Mouse (Mus musculus) forebrain, embryonic 13.5 days (tissue): ENCODE data around the gene Gm15517. TPM values are rescaled to one million over a fixed set of nuclear protein-coding genes. Genes with fewer than 3 reads are reported as not detected.

Experiments used
- ATAC-seq: fragments of 200-750 bp; cut with Nextera tagmentation; 2 replicates; pipeline ENCODE4 v1.8.0; 2017
- H3K27ac ChIP-seq: fragments of 300-500 bp; sonication (generic); 2 replicates; pipeline ENCODE4 v1.5.1; 2015; ENCODE audit warnings: inconsistent platforms, mild to moderate bottlenecking, moderate library complexity
- H3K27me3 ChIP-seq: fragments of 300-500 bp; sonication (generic); 2 replicates; pipeline ENCODE4 v1.6.1; 2015; ENCODE audit warnings: mild to moderate bottlenecking, inconsistent platforms
- H3K36me3 ChIP-seq: fragments of 300-500 bp; sonication (generic); 2 replicates; pipeline ENCODE4 v1.6.1; 2015; ENCODE audit warnings: mild to moderate bottlenecking, inconsistent platforms; ENCODE audit not compliant: poor library complexity, severe bottlenecking
- H3K4me1 ChIP-seq: fragments of 300-500 bp; sonication (generic); 2 replicates; pipeline ENCODE4 v1.6.1; 2015; ENCODE audit warnings: inconsistent platforms
- H3K4me2 ChIP-seq: fragments of 300-500 bp; sonication (generic); 2 replicates; pipeline ENCODE4 v1.6.1; 2015; ENCODE audit warnings: inconsistent platforms, mild to moderate bottlenecking, moderate library complexity
- H3K4me3 ChIP-seq: fragments of 300-500 bp; sonication (generic); 2 replicates; pipeline ENCODE4 v1.5.1; 2015; ENCODE audit warnings: mild to moderate bottlenecking, inconsistent platforms
- H3K9ac ChIP-seq: fragments of 300-500 bp; sonication (generic); 2 replicates; pipeline ENCODE4 v1.6.1; 2015; ENCODE audit warnings: mild to moderate bottlenecking, inconsistent platforms
- H3K9me3 ChIP-seq: fragments of 300-500 bp; sonication (generic); replicated peaks from 2 replicates; pipeline ENCODE4 v1.6.1; 2016; ENCODE audit warnings: inconsistent platforms
- WGBS: fragments of 180-500 bp; shearing (Covaris S2); methylation state at CpG from one replicate; pipeline ENCODE4 v1.1.7; 2015; 5-methylcytosine and 5-hydroxymethylcytosine counted together
- polyA plus RNA-seq: library from polyadenylated mRNA; unstranded; fragments of >200 nt; fragmentation: Nextera tagmentation; extraction: Ambion mirVana; gene quantifications from 2 replicates; pipeline ENCODE4 v1.2.1, GENCODE M21; 2015

Gm15517 gene
- polyA plus RNA-seq, 1 experiment from 2014 or later: not detected

DNA sequence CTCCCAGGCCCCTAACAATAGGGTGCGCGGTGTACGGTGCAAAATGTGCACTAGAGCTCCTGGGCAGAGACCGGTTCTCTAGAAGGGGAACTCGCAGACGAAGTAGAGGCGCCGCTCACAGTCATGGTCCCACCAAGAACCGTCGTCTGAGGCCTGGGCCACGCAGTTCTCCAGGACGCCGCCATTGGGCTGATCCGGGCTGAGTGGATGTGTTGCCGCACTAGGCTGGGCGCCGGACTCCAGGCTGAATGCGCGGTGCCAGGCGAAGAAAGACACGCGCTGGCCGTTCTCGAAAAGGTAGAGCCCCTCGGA, 43.2 kb downstream of the Gm15517 start:
- peak overlapping the region; percentile 96 for H3K9ac ChIP-seq
- H3K4me1 ChIP-seq: peaks cover 19% of the 10 kb centered on the region
- H3K27me3 ChIP-seq: no peaks in the 10 kb centered on the region
- peak overlapping the region; percentile 68 for H3K4me3 ChIP-seq
- peak overlapping the region; percentile 81 for H3K4me2 ChIP-seq
- 0% methylated on average over 25 of the region's 25 CpGs for WGBS
- H3K9me3 ChIP-seq: no peaks in the 10 kb centered on the region
- peak; percentile 54 for ATAC-seq
- no peaks in the 10 kb centered on the region for H3K36me3 ChIP-seq
- peak overlapping the region; percentile 95 for H3K27ac ChIP-seq

DNA sequence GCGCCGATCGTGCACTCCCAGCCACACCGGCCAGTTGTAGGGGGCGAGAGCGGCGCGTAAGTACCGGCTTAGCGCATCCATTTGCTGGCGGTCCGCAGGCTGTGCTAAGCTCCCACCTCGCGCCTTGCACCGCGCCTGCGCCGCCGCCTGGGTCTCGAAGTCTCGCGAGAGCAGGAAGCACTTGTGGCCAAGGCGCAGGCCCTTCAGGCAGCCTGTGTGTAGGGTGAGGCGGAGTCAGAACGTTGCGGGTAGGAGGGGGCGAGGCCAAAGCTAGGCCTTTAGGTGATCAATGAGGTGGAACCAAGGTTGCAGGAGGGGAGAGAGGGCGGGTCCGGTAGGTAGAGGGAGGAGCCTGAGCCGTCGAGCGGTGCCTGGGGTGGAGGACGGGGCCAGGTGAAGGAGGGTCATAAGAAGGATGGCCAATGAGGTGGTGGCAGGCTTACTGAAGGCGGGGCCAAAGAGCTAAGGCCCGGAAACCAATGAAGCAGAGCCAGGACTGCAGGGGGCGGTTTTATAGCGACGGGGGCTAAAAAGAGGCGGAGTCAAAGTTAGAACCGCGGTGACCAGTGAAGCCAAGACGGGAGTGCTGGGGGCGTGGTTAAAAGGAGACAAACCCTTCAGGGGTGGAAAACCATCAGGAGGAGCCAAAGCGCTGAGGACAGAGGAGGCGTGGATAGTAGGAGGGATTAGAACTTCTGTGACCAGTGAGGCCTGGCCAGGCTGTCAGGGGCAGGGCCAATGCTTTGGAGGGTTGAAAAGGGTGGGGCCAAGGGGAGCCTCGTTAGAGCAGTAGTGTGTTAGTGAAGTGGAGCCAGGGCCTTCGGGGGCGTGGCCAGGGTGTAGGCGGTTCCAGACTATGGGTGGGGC, 43.8 kb downstream of the Gm15517 start:
- Histone ChIP-seq H3K9ac (peak overlapping the region; percentile 96), H3K36me3 (no peaks in the 10 kb centered on the region), H3K4me3 (peak overlapping the region; percentile 68), H3K27me3 (no peaks in the 10 kb centered on the region), H3K27ac (peak overlapping the region; percentile 95), H3K4me1 (peaks cover 19% of the 10 kb centered on the region), H3K4me2 (peak overlapping the region; percentile 81), H3K9me3 (no peaks in the 10 kb centered on the region)
- under 1% methylated on average over 49 of the region's 49 CpGs for WGBS
- ATAC-seq: peak; percentile 94

DNA sequence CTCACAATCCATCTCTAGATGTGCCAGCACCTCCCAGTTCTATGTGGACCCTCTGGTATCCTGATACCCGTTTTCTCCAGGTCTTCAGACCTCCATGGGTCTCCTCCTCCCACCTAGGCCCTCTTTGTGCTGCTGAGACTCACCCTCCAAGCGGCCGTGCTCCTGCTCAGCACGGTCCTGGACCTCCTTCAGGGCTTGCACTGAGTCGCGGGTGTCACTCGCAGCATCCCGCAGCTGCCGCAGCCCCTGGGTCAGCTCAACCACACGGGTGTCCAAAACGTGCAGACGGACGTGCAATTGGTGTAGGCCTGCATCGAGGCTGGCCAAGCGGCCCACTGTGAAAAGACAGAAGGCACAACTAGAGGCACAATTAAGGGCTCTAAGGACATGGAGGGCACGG, 44.4 kb downstream of the Gm15517 start:
- peak overlapping the region; percentile 95; the same call in 1 of the 2 replicates for H3K27ac ChIP-seq
- 5% methylated on average over 16 of the region's 16 CpGs for WGBS
- H3K9me3 ChIP-seq: no peaks in the 10 kb centered on the region
- no peak for ATAC-seq
- no peaks in the 10 kb centered on the region for H3K36me3 ChIP-seq
- H3K4me3 ChIP-seq: peak overlapping the region; percentile 68
- no peaks in the 10 kb centered on the region for H3K27me3 ChIP-seq
- H3K4me2 ChIP-seq: peak overlapping the region; percentile 81
- peaks cover 25% of the 10 kb centered on the region for H3K4me1 ChIP-seq
- H3K9ac ChIP-seq: peak overlapping the region; percentile 0; the same call in 1 of the 2 replicates

DNA sequence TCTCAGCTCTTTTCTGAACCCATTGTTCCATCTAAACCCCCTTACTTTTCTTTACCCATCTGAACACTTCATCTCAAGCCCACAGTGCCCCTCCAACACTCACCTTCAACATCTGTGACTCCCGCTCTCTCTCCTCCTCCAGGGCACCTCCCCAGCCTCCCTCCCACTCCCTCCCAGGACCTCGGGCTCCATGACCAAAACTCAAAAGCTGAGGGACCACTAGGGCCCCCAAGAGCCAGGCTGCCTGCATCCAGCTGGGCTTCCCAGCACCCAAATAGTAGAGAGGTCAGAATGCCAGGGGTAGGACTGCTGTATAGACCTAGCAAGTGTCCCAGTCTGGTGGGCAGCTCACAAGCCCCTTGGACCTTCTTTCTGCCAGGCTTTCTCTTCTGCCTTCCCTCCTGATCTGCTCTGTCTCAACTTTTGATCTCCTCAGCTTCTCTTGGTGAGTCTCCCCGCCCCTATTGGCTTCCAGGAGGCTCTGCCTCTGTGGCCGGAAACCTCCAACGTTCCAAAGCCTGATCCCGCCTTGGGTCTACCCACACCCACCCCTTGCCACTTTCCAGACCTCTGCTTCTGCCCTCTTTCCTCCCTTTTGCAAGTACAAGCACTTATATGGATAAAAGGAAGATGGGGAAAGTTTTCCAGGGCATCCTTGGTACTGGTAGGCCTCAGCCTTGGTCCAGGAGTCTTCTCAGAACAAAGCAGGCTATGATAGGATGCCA, 45.4 kb downstream of the Gm15517 start, which contains the start of gene Clec11a:
Clec11a (minus strand) TSS at position 387 of the 725 bp plus-strand sequence.
- Histone ChIP-seq H3K27ac (peak within 1 kb of the TSS; percentile 95), H3K27me3 (no peaks in the 10 kb centered on the region), H3K9ac (peak within 1 kb of the TSS; percentile 14; the same call in 1 of the 2 replicates), H3K36me3 (no peaks in the 10 kb centered on the region), H3K4me1 (peaks cover 35% of the 10 kb centered on the region), H3K4me2 (peak within 1 kb of the TSS; percentile 81), H3K9me3 (no peaks in the 10 kb centered on the region), H3K4me3 (0 out of 2 replicates have a peak within 1 kb of the TSS, but pooled peaks have one; percentile 68)
- ATAC-seq: no peak
- WGBS: 60% methylated on average over 6 of the region's 6 CpGs

DNA sequence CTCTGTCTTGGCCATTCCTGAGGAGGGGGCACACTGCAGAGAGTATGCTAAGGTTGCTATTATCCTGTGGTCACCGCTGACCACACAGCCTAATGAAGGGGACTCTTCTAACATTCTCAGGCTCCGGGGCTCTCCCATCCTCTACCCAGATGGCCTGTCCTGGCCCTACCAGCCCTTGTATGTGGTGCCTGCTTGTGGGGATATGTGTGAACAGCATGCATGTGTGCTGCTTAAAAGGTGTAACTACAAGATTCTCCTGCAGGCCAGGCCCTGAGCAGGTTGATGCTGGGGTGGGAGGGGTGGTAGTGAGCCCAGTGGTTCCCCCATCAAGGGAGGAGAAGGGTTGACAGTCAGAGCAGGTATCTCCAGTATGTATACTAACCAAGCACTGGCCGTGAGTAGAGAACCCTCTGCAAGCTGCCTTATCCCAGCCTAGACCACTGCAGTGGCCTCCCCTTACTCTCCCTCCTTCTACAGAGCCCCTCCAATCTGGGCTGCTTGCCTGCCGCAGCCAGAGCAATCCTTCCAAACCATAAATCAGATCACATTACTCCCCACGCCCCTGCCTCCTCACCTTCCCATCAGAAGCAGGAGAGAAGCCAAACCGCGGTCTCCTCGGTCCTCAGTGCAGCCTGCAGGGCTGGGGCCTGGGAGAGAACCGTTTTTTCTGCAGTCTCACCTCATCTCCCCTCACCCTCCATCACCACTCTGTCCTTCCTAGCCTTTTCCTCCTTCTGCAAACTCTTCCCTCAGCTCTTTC, 46.2 kb downstream of the Gm15517 start:
- no peaks in the 10 kb centered on the region for H3K27me3 ChIP-seq
- WGBS: 42% methylated on average over 9 of the region's 9 CpGs
- no peak for ATAC-seq
- no peak overlapping the region for H3K4me2 ChIP-seq
- H3K9me3 ChIP-seq: no peaks in the 10 kb centered on the region
- H3K36me3 ChIP-seq: no peaks in the 10 kb centered on the region
- no peak overlapping the region for H3K4me3 ChIP-seq
- peaks cover 39% of the 10 kb centered on the region for H3K4me1 ChIP-seq
- no peak overlapping the region for H3K27ac ChIP-seq
- 0 out of 2 replicates have a peak overlapping the region, but pooled peaks have one; percentile 14 for H3K9ac ChIP-seq

DNA sequence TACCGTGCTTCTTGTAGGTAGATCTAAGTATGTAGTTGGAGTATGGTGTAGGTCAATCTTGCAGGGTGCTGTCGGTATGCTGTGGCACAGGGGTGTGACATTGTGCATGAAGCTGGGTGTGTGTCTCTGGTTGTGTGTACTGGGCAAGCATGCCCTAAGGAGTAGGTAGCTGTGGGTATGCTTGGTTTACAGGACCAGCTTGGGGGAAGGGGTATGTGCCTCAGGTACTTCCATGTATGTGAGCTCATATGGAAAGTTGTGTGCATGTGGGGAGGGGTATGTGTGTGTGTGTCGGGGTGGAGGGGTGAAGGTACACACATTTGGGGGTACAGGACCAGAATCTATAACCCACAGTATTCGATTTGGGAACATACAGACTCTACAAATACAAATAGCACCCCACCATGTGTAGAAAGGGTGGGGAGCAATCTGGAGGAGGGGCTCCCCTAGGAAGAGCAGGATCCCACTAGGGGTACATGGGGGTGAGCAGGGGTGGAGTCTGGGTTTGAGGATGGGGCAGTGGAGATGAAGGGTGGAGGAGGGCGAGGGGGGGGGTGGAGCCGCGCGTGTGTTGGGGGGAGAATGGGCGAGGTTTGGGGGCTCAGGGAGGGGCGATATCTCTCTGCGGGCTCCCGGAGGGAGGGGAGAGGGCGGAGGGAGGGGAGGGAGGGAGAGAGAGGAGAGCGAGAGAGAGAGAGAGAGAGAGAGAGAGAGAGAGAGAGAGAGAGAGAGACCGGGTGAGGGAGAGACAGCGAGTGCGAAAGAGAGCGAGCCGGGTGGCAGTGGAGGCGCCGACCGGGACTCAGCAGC, 48.4 kb downstream of the Gm15517 start, which contains the start of gene Shank1:
Shank1 (plus strand) TSS at position 779 of the 810 bp plus-strand sequence.
- Histone ChIP-seq H3K9me3 (no peaks in the 10 kb centered on the region), H3K4me1 (peaks cover 28% of the 10 kb centered on the region), H3K27ac (peak within 1 kb of the TSS; percentile 57), H3K36me3 (peaks cover 17% of the 10 kb centered on the region), H3K4me2 (peak within 1 kb of the TSS; percentile 94), H3K9ac (peak within 1 kb of the TSS; percentile 81), H3K4me3 (peak within 1 kb of the TSS; percentile 59), H3K27me3 (no peaks in the 10 kb centered on the region)
- 20% methylated on average over 14 of the region's 22 CpGs for WGBS
- no peak for ATAC-seq

DNA sequence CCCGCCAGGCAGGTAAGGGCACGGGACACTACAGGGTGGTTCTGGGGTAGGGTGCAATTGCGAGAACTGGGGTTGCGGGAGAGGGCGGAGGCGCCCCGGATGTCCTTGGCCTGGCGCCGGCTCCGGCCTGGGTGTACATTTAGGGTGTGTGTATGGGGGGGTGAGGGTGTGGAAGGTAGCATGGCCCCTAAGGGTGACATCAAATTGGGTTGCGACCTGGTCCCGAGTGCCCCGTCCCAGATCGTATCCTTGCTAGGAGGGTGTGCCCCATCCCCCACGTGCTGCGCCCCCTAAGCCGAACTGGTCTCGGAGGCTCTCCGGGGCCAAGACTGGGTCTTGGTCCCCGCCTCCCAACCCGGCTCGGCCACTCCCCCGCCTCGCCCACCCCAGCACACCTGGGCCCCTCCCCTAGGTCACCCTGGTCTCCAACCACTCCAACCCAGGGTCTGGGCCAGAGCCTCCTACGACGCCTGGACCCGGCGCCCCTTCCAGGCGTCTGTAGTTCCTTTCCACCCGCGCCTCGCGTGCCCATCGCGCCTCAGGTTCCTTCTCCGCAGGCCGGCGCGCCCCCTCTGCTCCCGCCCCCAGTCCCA, 49.1 kb downstream of the Gm15517 start:
- Histone ChIP-seq H3K9me3 (no peaks in the 10 kb centered on the region), H3K27me3 (no peaks in the 10 kb centered on the region), H3K4me2 (peak overlapping the region; percentile 94), H3K36me3 (peaks cover 17% of the 10 kb centered on the region), H3K27ac (peak overlapping the region; percentile 57), H3K4me1 (peaks cover 27% of the 10 kb centered on the region), H3K4me3 (peak overlapping the region; percentile 59), H3K9ac (peak overlapping the region; percentile 81)
- peak; percentile 20; the same call in 1 of the 2 replicates for ATAC-seq
- WGBS: under 1% methylated on average over 35 of the region's 40 CpGs

DNA sequence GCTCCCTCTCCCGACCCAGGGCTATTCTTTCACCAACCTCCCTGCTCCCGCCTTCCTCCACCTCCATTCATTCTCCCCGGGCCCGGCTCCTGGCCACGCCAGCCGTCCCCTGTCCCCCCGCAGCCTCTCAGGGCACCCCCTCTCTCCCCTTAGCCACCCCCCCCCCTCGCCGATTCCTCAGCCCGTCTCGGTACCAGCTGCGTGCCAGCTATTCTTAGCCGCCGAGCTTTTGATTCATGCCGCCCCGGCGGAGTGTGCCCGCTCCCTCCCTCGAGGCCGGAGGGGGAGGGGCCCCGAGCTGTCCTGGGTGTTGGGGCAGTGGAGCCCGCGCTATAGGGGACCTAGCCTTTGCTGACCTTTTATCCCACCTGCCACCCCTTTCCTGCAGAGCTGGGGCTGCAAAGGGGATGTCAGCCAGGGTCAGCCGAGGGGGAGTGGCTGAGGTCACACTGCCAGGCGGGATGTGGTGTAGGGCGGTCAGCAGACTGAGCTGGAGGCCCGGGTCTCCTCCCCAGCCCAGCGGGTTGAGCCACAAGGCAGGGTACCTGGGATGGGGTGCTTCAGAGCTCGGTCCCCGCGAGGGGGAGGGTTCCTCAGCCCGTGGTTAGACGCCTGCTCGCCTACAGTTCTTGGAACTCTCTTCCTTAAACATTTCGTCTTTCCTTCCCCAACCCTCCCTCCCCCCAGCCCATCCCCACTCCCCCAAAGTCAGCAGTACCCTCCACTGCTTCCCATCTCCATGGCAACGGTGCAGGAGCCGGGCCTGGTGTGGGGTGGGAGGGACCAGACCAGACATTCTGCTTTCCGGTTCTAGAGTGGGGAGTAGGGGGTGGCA, 49.8 kb downstream of the Gm15517 start:
- H3K9ac ChIP-seq: peak overlapping the region; percentile 81
- no peaks in the 10 kb centered on the region for H3K9me3 ChIP-seq
- H3K36me3 ChIP-seq: peaks cover 17% of the 10 kb centered on the region
- 0% methylated on average over 33 of the region's 38 CpGs for WGBS
- H3K4me3 ChIP-seq: peak overlapping the region; percentile 59
- peak overlapping the region; percentile 57 for H3K27ac ChIP-seq
- peaks cover 21% of the 10 kb centered on the region for H3K4me1 ChIP-seq
- peak; percentile 50 for ATAC-seq
- H3K4me2 ChIP-seq: peak overlapping the region; percentile 94
- no peaks in the 10 kb centered on the region for H3K27me3 ChIP-seq
